Mouse (Mus musculus): Measurements from ENCODE around the gene Akr1e1. TPM values are rescaled to one million over a fixed set of nuclear protein-coding genes. Genes with fewer than 3 reads are reported as not detected.
"Not testable (repeated sequence)": the region's sequence is repeated elsewhere in the genome, so short reads cannot be mapped to it uniquely, and the experiment has no call there.

The Akr1e1 gene
- 10 to 100 TPM; 14.3 to 20.8 TPM for polyA plus RNA-seq (2017; shearing (Covaris generic))

GRCm38 (mm10) chr13:4608961-4609409, at the start of gene Akr1e1:
TSS of gene Akr1e1 (minus strand) at chr13:4609174.
- ATAC-seq: peak; percentile 99

- no peak for ATAC-seq
Observed at GRCm38 (mm10) chr13:4658346-4658745, 49.4 kb upstream of the Akr1e1 start.

DNA sequence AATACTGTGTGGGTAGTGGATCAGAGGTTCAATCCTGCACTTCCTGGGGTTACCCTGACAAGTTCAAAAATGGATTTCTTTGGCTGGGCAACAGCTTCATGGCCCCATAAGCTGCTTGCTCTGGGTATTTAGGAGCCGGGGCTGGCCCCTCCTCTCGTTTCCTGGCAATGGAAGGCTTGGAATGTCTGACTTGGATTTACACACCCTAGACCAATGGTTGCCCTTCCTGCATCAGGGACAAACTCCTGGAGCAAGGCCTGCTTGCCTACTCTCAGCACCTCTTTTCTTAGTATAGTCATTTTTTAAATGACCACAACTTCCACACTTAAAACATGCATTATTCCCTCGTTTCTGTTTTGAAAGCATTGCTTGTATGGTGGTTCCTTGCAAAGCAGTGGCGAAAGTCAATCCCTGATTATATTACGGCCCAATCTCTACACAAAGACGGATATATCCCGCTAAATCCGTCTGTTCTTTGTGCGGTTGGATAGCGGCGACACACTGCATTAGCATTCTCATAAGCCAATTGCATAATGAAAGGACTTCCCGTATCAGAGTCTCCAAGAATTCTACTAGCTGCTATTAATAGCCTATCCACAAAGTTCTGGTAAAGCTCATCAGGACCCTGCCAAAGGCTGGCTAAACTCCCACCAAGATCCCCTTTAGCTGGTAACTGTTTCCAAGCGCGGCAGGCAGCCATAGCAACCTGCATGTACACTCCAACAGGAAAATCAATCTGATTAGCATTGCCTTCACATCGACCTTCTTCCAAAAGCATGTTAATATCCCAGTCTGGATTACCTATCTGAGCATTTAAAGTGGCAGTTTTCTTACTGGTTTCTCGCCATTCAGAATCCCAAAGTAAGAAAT, 47.5 kb upstream of the Akr1e1 start:
- ATAC-seq: no peak

- ATAC-seq: no peak
Observed at GRCm38 (mm10) chr13:4650190-4650589, 41.2 kb upstream of the Akr1e1 start.

DNA sequence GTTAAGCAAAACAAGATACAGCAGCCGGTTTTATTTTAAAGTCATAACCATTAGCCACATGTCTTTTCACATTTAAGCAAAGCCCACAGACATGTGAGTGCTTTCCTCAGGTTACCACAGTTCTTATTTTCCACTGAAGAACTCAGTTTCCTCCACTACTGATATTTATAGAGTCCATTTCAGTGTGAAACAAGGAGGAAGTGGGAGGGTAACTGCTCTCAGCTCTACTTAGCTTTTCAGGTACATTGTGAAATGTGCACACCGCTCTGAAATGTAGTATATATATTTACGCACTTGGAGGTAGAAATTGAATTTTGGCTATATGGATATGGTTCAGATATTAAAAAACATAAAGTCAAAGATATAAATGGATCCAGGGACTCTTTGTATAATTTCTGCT, 36.3 kb upstream of the Akr1e1 start:
- ATAC-seq: no peak

DNA sequence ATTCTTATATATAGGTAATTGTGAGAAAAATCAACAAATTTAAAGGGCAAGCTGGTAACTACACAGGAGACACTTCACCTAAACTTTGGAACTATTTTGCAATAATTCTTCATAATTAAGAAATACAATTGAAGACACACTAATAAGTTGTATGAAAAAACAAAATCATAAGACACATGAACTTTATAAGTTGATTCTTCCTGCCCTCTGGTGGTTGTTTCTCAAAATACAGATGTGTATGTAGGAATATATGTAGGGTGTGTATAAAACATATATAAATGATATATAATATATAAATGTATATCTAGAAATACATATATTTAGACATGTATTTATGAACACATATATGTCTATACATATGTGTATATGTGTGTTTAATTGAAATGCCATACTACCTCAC, 1.9 kb upstream of the Akr1e1 start:
- no peak for ATAC-seq

- ATAC-seq: peak; percentile 13
Observed at GRCm38 (mm10) chr13:4608530-4608929, 444 bp downstream of the Akr1e1 start.

- ATAC-seq: no peak
Observed at GRCm38 (mm10) chr13:4606821-4607220, 2.2 kb downstream of the Akr1e1 start.

GRCm38 (mm10) chr13:4603431-4603830, 5.5 kb downstream of the Akr1e1 start:
- not testable (repeated sequence) for ATAC-seq

DNA sequence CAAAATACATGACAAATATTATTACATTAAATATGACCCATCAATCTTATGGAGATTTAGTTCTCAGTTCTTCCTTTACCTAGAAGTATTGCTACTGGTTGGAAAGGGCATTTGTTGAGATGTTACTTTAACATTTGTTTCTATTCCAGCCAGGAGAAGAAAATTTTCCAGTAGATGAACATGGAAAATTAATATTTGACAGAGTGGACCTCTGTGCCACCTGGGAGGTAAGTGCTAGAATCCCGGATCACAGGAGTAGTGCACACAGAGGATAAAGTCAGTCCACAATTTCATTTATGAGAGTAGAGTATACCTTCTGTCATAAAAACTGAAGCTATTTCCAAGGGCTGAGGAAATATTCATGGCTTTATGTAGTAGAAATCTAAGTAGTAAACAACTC, 32.1 kb downstream of the Akr1e1 start:
- no peak for ATAC-seq

DNA sequence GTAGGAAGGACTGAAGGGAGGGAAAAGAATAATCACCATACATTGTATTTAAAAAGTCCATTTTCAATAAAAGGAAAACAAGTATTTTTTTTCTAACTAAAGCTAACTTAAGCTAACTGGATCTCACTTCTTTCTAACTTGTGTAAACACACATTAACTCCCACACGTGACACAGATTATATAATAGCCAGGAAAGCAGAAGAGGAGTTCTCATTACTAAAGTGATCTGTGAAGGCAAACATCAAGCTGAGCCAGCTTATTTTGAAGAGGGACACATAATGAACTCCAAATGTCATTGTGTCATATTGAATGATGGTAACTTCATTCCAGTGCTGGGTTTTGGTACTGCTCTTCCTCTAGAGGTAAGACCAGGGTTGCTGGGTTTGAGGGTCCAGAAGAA, 35.1 kb downstream of the Akr1e1 start, which contains the start of gene Akr1c21:
TSS of gene Akr1c21 (plus strand) at position 205 of the 400 bp plus-strand sequence.
- ATAC-seq: no peak

DNA sequence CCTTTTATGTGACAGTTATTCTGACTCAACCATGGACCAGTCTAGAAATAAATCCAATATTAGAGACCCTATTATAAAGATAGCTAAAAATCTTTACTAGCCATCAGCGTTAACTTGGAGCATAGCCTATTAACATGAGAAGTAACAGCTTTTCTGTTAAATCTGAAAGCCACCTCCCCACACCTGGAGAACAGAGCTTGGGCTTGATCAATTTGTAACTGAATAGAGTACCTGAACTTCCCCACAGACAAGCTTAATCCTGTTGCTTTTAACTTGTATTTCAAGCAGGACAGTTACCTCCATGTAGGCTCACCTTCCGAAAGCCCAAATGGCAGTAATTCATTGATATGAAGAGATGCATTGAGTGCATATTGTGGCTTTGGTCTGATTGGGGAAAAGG, 43.0 kb downstream of the Akr1e1 start:
- no peak for ATAC-seq

- no peak for ATAC-seq
Observed at GRCm38 (mm10) chr13:4560500-4560899, 48.5 kb downstream of the Akr1e1 start.

DNA sequence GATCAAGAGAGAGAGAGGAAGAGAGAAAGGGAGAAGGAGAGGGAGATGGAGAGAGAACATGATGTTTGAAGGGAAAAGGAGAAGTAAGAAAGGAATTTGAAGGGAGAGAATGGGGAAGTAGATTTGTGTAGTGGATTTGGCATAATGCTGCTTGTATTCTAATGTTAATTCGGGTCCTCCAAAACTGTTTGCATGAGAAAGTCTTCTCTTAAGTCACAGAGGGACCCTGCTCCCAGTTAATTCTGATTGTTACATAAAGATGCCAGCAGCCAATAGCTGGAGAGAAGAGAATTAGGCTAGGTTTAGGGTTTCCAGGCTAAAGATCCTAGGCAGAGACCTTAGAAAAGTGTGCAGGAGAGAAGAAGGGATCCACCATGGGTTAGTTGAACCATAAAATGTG, 49.8 kb downstream of the Akr1e1 start:
- ATAC-seq: no peak

Other genes with a start within 250 kb of the Akr1e1 start
- gene Akr1c6, start 174.9 kb downstream of the Akr1e1 start, polyA plus RNA-seq (2017; shearing (Covaris generic)): not detected
- not detected for gene Akr1c20, start 85.8 kb downstream of the Akr1e1 start, polyA plus RNA-seq (2017; shearing (Covaris generic))
- gene Akr1c21, start 35.1 kb downstream of the Akr1e1 start, polyA plus RNA-seq (2017; shearing (Covaris generic)): not detected